Mouse (Mus musculus): ENCODE measurements at regions not wholly inside any gene's neighbourhood (a gene's known extent, or its start where the extent isn't known, plus 50 kb on each side); places are given as distances from the start of the nearest gene placed in this dataset.
"Not testable (repeated sequence)": the region's sequence is repeated elsewhere in the genome, so short reads cannot be mapped to it uniquely, and the experiment has no call there.

DNA sequence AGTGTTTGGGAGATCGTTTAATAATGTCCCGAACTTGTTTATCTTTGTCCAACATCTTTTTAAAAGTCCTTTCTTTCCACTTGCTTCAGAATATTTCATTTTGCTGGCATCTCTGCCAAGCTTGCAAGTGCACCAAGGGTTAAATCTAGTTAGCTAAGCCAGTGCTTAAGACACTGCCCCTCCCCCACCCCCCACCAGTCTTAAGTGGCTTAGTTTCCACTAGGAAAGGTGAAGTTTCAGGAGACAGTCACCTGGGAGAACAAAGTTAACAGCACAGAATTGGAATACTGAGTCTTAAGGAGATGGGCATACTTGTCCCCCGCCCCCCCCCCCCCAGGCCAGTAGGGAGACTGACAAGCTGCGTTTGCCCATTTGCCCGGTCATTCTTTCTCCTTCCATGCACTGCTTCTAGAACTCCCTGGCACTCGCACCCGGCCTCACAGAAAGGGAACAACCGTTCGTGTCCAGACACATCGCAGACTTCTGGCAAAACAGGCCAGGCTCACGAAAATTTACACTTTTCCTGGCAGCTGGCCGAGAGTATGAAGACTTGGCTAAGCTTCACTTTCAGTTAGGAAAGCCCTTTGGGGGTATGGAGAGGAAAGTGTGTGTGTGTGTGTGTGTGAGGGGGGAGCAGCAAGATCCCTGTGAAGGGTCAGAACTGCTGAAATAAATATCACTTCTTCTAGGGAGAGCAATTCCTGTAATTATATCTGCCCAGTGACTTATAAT, 219.2 kb downstream of the Bcl11a start:
- DNase-seq (ENCODE audit: low spot score) = no peak

DNA sequence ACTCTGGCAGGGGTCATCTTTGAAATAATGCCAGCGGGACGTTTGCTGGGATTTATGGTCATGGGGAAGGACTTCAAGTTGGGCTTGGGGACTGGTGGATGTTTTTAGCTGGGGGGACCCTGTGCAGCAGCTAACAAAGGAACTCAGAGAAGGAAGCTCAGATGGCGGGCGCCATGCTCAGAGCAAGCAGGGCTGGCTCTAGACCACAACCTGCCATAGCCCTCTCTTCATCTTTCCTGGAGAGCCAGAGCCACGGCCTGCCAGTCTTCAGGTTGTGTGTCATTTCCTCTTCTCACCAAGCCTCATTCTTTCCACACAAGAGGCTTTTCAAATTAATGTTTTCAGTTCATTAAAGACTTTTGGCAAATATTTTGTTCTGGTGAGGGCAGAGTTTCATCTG, 219.9 kb downstream of the Bcl11a start:
- no peak for DNase-seq (ENCODE audit: low spot score)

DNA sequence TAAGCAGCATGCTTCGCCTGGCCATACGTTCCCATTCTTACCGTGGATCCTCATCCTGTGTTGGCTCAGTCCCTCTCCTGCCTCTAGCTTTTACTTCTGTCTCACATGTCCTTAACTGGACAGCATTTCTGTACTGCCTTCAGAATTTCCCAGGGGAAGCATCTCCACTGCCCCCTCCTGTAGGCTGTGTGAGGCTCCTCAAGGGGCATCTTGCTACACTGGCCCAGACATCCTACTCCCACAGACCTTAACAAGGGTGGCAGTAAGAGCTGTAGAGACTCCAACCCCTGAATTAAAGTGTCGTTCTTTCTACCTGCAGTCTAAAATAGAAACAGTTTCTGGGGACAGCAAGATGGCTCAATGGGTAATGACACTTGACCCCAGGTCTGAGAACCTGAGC, 222.5 kb downstream of the Bcl11a start:
- no peak for DNase-seq (ENCODE audit: low spot score)

DNA sequence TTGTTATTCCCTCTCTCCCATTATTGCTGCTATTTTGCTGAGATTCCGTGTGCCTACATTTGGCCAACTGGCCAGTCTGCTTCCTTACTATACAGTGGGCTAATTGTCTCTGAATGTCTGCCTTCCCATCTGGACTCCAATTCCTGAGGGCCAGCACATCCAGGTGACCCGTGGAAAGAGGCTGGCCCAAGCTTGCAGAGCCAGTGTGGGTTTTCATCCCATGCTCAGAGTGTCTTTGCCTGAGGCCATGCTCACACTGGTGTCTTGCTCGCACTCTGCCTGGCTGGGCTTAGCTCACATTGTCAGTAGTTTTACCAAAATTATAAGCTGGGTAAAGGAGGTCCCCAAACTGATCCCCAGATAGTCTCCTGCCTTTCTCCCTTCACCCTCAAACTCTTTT, 223.3 kb downstream of the Bcl11a start:
- no peak for DNase-seq (ENCODE audit: low spot score)

DNA sequence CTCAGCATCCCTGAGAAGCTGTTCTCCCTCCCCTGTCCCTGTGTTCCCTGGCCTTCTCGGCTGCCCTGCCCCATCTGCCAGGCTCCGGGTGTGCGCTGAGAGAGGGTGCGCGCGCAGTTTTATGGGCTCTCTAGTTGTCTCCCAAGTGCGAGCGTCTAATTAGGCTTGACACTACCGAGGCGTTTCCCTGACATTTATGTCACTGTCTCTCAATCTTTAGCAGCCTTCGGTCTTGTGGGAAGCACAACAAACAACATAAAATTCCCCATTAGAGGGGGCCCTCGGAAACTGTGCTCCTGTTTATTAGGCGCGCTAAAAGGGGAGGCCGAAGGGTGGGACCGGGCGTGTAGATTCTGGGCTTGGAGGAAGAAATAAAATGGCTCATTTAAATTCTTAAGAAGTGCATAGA, 227.3 kb downstream of the Bcl11a start:
- DNase-seq (ENCODE audit: low spot score) = no peak

DNA sequence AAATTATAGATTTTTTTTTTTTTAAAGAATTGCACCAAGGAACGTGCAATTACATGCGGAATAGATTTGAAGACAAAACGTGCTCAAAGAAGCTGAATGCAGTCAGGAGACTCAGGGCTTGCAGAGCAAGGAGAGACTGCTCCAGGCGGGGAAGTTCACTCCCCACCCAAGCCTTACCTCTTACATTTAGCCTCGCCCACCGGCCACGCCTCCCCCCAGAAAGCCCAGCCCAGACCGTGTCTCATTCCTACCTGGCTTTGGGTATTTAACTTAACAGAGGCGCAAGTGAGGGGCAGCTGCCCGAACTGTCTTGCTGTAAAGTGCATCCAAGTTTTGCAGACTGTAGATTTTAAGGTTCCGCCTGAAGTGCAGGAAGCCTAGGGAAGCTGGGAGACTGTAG, 227.8 kb downstream of the Bcl11a start:
- no peak for DNase-seq (ENCODE audit: low spot score)

DNA sequence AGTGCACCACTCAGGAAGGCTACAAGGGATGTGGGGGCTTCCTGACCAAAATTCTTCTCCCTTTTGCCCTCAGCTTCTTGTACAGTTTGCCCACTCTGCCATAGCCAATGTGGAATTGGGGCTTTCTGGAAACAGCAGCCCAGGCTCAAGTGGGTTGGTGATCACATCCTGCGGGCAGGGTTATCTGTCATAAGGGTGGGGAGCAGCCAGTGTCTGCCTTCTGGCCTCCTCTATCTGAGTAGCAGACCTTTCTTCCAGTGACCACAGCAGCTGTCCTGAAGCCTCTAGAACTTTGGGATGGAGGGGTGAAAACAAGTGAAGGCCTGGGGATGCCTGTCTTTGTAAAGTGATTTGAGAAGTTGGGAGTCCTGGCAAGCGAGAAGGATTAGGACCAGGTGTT, 228.2 kb downstream of the Bcl11a start:
- no peak for DNase-seq (ENCODE audit: low spot score)

DNA sequence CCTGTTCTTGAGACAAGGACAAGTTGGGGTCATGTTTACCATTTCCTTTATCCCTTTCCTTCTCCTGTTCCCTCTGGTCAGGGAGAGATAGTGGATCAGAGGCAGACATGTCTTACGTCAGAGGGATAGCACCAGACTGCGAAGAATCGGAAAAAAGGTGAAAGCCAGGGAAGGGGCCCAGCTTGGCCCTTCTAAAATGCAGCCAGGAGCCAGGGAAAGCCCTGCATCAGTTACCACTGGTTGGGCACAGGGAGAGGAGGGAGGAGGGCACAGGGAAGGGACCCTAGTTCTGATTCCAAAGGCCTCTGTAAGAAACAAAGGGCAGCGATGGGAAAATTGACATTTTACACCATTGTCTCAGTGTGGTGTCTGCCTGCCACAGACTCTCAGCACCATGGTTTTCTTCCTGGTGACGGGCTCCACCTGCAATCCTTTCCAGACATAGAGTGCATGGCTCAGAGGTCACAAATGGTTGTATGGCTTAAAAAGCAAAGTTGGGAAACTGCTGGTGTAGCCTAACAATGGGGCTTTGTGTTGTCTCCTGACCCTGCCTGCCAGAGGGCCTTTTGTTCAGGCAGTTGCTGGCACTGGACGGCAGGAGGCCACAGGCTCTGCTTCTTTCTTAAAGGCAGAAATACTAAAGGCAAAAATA, 229.9 kb downstream of the Bcl11a start:
- DNase-seq (ENCODE audit: low spot score) = no peak

DNA sequence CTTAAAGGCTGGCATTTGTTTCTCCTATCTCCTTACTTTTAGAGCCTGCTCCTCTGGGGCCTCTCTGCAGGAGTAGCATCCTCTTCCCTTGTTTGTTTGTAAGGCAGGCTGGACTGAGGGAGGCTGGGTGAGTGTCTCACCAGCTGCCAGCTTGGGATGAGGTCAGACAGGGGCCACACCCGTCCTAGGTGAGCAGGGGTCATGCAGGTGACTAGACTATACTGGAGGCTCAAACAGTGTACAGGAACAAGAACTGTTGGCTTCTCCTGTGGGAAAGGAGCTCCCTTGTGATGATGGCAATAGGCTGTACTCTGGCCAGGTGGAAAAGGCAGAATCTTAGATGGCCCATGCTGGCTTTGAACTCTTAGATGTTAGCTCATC, 230.4 kb downstream of the Bcl11a start:
- DNase-seq (ENCODE audit: low spot score) = no peak

DNA sequence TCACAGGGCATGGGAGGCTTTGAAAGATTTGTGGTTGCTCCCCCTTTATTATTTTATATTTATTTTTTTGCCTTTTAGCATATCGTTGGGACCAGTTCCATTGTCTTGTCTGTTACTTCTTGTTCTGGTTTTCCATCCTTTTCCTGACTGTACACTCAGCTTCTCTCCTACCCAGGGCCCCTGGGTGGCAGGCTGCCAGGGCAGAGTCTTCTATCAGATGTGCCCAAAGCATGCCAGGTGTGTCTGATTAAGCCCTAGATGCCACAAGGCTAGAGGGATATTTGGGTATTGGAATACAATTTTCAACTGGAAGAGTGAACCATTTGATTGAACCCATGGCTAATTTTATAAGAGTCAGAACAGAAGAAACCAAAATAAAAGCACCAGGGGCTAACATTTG, 236.2 kb downstream of the Bcl11a start:
- no peak for DNase-seq (ENCODE audit: low spot score)

DNA sequence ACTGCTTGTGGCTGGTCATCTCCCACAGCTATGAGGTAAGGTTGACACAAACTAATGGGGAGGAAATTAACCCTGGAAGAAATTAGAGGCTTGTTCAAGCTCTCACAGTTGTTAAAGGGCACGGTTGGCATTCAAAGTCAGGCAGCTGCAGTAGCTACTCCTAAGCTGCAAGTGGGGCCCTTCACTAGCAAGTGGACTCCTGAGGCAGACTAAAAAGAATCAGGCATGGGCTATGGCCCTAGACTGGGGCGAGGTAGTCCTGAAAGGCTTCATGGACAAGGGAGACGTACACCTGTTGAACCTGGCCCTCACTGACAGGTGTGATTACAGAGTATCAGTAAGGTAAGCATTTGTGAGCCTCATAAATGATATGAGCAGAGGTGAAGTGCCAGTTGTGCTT, 237.7 kb downstream of the Bcl11a start:
- no peak for DNase-seq (ENCODE audit: low spot score)

DNA sequence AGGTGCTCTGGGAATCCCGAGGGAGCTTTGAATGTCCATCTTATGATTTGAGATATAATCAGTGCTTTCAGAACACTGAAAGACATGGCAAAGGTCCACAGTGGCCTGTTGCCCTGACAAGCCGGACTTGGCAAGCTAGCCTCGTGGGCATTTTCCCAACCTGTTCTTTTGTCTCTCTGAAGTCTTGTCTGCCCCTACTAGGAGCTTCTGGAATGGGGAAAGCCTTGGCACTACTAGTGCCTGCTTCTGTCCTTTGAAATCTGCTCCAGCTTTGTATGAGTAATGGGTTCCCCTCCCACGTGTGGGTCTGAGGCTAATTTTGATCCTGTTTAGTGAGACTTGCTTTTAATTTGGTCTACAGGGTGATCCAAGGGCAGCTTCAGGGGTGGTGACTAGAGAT, 238.3 kb downstream of the Bcl11a start:
- peak; percentile 9 for DNase-seq (ENCODE audit: low spot score)

DNA sequence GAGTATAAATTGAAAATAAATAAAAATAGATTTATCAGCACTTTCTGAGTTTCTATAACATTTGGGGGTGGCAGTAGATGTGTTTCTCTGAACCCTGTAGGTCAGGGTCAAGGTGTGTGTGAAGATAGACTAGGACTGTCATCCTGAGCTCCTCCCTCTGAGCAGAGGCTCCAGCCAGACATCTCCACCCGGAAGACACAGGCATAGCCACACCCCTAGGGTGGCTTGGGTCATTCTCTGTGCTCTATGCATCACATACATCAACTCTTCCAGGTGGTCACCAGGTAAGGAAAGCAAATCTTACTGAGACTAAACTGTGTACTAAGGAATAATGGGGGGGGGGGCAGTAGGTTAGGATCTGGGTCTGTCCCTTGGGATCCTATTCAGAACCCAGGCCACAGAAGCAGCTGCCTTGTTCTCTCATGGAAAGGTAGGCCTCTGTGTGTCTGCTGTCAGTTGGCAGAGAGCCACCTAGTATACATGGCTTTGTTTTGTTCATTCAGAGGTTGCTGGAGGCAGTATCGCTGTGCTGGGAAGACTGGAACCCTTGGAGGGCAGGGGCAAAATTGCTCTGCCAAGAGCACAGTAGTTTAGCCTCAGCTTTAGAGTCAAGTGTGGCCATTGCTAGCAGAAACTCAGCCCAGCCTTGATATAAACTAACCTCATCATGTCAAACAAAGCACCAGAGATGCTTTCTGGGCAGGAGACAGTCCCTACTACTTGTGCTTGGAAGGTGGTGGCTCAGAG, 240.3 kb downstream of the Bcl11a start:
- DNase-seq (ENCODE audit: low spot score) = no peak

DNA sequence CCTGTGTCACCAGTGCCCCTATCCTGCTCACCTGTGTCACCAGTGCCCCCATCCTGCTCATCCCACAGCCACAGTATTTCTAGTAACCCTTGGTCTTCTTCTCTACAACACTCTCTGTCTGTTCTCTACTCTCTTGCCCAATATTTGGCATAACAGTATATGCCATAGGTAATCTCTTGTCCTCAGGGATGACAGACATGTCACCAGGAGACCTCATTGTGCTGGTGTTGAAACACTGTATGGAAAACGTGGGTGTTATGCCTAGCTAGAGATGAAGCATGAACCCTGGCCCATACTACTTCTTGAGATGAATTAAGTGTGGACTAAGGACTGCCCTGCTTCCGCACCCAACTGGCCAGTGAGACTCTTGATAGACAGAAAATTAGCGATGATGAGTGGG, 241.4 kb downstream of the Bcl11a start:
- DNase-seq (ENCODE audit: low spot score) = no peak

DNA sequence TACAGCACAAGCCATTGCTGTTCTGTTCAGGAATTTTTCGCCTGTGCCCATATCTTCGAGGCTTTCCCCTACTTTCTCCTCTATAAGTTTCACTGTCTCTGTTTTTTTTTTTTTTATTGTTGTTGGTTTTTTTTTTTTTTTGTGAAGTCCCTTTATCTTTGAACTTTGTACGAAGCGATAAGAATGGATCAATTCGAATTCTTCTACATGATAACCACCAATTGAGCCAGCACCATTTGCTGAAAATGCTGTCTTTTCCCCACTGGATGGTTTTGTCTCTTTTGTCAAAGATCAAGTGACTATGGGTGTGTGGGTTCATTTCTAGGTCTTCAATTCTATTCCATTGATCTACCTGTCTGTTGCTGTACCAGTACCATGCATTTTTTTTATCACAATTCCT, 244.6 kb downstream of the Bcl11a start:
- not testable (repeated sequence) for DNase-seq (ENCODE audit: low spot score)

DNA sequence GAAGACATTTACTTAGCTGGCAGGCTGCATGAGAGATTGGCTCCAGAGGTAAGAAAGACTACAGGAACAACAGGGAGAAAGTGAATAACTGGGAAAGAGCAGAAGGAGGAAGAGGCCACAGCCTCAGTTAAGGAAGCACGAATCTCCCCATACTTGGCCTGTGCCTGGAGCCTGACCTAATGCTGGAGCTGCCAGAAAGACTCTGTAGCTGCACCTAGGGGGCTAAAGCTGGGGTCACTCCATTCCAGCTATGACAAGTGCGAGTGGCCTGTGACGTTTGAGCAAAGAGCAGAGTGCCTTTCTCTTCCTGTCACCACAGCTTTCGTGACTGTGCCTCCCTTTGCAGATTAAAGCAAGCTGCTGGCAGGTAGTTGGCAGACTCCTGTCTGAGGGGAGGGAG, 250.6 kb downstream of the Bcl11a start:
- DNase-seq (ENCODE audit: low spot score) = no peak

DNA sequence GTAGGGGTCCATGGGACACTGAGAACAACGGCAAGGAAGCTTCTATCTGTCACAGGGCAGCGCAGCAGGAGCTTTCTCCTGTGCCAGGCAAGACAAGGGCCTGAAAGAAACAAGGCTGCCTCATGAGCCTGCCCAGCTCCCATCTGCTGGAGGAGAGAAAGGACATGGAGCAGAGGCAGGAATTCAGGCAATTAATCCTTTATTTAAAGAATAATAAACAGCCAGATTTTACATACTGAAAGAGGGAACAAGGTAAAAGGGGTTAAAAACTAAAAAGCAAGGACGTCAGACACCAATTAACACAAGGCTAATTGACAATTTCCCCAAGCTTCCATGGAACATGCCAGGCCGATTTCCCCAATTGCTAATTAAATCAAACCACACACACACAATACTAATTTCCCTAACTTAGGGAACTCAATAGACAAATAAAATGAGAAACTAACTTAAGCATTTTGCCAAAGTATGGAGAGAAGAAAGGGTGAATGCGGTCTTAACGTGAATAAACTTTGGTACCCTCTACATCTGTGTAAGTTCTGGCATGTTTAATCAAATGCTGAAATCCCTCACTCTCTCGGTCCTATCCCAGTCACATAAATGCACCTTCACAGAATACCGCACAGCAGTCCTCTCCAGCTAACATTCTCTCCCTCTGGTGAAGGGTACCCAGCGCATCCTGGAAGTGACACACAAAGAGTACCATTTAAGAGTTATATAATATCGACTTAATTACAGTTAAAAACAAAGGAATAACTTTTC, 252.7 kb downstream of the Bcl11a start:
- no peak for DNase-seq (ENCODE audit: low spot score)

DNA sequence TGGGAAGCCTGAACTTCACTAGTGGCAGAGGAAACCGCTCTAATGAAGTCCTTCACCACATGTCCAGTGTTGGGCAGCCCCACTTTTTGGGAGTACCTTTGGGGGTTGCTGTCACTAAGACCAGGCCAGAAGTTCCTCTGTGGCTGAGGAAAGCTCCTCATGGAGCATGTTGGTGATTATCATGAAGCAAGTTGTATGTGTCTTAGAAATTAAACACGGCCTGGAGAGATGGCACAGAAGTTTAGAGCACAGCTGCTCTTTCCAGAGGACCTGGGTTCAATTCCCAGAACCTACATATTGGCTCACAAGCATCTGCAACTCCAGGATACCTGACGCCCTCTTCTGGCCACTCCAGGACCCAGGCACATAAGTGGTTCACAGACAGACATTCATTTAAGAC, 254.4 kb downstream of the Bcl11a start:
- no peak for DNase-seq (ENCODE audit: low spot score)

DNA sequence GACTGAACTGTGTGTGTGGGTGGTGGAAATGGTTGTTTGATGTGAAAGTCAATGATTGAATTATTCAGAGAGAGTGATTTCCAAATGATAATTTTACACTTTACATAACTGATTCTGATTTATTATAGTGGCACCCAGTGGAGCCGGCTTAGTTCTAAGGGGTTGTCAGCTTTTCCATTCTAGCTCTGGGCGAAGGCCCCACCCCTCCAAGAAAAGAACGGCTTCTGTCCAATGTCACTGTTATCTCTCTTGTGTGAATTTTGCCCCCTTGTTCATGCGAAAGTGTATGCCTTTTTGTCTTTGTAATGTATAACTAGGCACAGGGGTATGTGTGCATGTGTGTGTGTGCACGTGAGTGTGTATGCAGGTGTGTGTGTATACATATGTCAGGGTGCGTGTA, 255.3 kb downstream of the Bcl11a start:
- DNase-seq (ENCODE audit: low spot score) = no peak

DNA sequence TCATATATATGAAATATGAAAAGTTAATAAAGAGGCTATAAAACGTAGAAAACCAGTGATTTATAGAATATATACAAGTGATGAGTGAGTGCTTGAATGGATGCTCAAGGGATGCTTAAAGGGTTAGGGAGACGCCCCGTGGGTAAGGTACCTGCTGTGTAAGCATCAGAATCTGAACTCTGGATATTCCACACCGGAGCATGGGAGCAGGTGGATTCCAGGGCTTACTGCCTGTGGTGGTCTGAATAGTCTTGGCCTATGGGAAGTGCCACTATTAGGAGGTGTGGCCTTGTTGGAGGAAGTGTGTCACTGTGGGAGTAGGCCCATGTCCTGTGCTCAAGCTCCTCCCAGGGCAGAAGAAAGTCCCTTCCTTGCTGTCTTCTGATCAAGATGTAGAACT, 257.4 kb downstream of the Bcl11a start:
- no peak for DNase-seq (ENCODE audit: low spot score)

DNA sequence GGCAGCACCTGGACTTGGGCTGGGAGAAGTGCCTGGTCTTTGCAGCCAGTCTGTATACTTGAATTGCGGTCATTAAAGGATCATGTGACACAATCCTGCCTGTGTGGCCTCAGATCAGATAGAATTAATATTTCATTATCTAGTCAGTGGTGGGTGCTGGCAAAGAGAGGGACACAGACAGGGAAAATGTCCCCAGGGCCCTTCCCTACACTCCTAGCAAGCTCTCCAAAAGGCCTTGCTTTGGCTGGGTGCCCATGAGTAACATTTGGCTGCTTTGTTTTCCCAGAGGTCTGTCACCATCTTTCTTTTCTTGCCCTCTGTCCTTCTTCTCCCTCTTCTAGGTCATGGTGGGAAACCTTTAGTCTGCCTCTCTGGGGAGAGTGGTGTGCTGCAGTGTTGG, 260.3 kb downstream of the Bcl11a start:
- no peak for DNase-seq (ENCODE audit: low spot score)

DNA sequence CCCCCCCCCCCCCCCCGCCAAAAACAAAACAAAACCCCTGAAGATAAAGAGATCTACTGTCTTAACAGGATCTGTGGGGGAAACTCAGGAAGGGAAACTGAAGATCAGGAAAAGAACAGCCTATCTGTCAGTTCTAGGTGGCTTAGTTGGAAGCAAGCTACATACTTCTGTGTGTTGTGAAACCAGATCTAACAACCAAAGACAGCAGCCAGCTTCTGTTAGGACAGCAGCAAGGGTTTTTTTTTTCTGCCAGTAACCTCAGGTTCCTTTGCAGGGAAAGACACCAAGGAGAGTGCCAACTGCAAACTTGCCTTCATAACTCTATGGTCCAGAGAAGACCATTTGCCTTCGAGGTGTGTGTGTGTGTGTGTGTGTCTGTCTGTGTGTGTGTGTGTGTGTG, 261.2 kb downstream of the Bcl11a start:
- no peak for DNase-seq (ENCODE audit: low spot score)

DNA sequence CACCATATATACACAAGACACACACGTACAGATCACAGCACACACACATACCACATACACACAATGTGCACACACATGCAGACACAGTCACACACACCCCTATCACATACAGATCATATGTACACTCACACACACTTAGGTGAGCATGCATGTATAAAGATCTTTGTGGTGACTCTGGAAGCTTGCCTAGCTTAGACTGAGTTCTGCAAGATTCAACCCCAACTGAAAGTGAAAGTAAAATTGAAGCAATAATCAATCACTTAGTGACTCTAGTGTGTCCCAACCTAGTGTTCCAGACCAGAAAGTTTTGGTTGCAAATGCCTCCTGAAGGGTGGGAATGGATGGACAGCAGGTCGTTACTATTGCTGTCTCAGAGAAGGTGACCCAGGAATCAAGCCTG, 262.8 kb downstream of the Bcl11a start:
- no peak for DNase-seq (ENCODE audit: low spot score)

Measured in left cerebral cortex, adult 11 months (tissue).